In genomic region chr5:74095611-74096010, GRCm38 (mm10) we compare ENCODE assay signal across 27 mouse cellular contexts. TPM values are rescaled to one million over a fixed set of nuclear protein-coding genes. Genes with fewer than 3 reads are reported as not detected.
DNase-seq lines count a peak whose midpoint lies in the region; ATAC-seq and TF ChIP-seq lines count a peak whose summit lies in the region.
"Had no signal": no experiment of that assay in that cellular context is flagged by ENCODE, and none has a peak within 500 bp of the region (broad histone marks: within the 10 kb centered on the region; RNA-seq: fewer than 3 reads in every experiment).

No protein-coding gene starts in this region.

- H3K4me2 ChIP-seq in liver, embryonic 11.5 days = no peak overlapping the region
- H3K4me2 ChIP-seq in liver, postnatal 0 days (ENCODE audit: low read depth, low read length) = no peak overlapping the region
- H3K4me2 ChIP-seq in midbrain, embryonic 11.5 days = no peak overlapping the region
- H3K4me2 ChIP-seq in midbrain, embryonic 16.5 days (ENCODE audit: low read length) = no peak overlapping the region
- H3K4me2 ChIP-seq in liver, embryonic 13.5 days = 0 out of 2 replicates have a peak overlapping the region, but pooled peaks have one; percentile 6
- H3K4me2 ChIP-seq: heart, embryonic 15.5 days had no signal

- TF ChIP-seq CTCF in liver, postnatal 0 days (IDR thresholded peaks at IDR 0.05; ENCODE audit: low read depth) = no peak

- TF ChIP-seq EP300 in liver, postnatal 0 days (IDR thresholded peaks at IDR 0.05; ENCODE audit: low read depth) = no peak

- H3K27ac ChIP-seq in liver, embryonic 11.5 days (ENCODE audit: low read depth, low read length) = no peak overlapping the region
- no peak overlapping the region for H3K27ac ChIP-seq in liver, postnatal 0 days (ENCODE audit: low read depth)
- H3K27ac ChIP-seq in midbrain, embryonic 11.5 days (ENCODE audit: low read depth, low read length) = no peak overlapping the region
- no peak overlapping the region for H3K27ac ChIP-seq in midbrain, embryonic 16.5 days (ENCODE audit: low read length)
- no peak overlapping the region; the same call in 1 of the 2 replicates for H3K27ac ChIP-seq in ES-E14 (ENCODE audit: insufficient read depth, low read depth, low read length, poor library complexity, severe bottlenecking)
- H3K27ac ChIP-seq in liver, embryonic 13.5 days = no peak overlapping the region; the same call in 1 of the 2 replicates
- H3K27ac ChIP-seq: embryonic facial prominence, embryonic 13.5 days; heart, adult 2 months; heart, embryonic 15.5 days; hindbrain, embryonic 13.5 days; limb, embryonic 15.5 days; macrophage; midbrain, embryonic 15.5 days had no signal

- peaks cover 16% of the 10 kb centered on the region for H3K36me3 ChIP-seq in liver, embryonic 11.5 days (ENCODE audit: control insufficient read depth, insufficient read depth, low read length)
- H3K36me3 ChIP-seq in liver, postnatal 0 days (replicated peaks; ENCODE audit: insufficient read depth, low read length) = no peaks in the 10 kb centered on the region; the same call in 1 of the 2 replicates
- peaks cover 7% of the 10 kb centered on the region; the same call in 1 of the 2 replicates for H3K36me3 ChIP-seq in midbrain, embryonic 11.5 days (ENCODE audit: control insufficient read depth, insufficient read depth, low read length)
- H3K36me3 ChIP-seq in midbrain, embryonic 16.5 days (ENCODE audit: control insufficient read depth, insufficient read depth, low read length) = peaks cover 3% of the 10 kb centered on the region; the same call in 1 of the 2 replicates
- peaks cover 24% of the 10 kb centered on the region for H3K36me3 ChIP-seq in ES-E14 (ENCODE audit: control insufficient read depth, insufficient read depth, low read length, poor library complexity, severe bottlenecking)
- peaks cover 14% of the 10 kb centered on the region for H3K36me3 ChIP-seq in liver, embryonic 13.5 days

- in situ Hi-C loops in ES-E14 (cut with MboI; ENCODE audit: low sequenced_read_pairs in 2 of 2, unreplicated experiment in 2 of 2) = no loop called here

- no peaks in the 10 kb centered on the region for H3K9me3 ChIP-seq in liver, embryonic 11.5 days (ENCODE audit: control insufficient read depth, low read length)
- no peaks in the 10 kb centered on the region for H3K9me3 ChIP-seq in liver, postnatal 0 days (ENCODE audit: low read length)
- H3K9me3 ChIP-seq in midbrain, embryonic 11.5 days (ENCODE audit: control insufficient read depth, low read length) = no peaks in the 10 kb centered on the region
- no peaks in the 10 kb centered on the region for H3K9me3 ChIP-seq in midbrain, embryonic 16.5 days (replicated peaks; ENCODE audit: control insufficient read depth, low read length, poor library complexity, severe bottlenecking)
- H3K9me3 ChIP-seq in ES-E14 (ENCODE audit: control insufficient read depth, insufficient read depth, low read depth, low read length) = no peaks in the 10 kb centered on the region
- no peaks in the 10 kb centered on the region for H3K9me3 ChIP-seq in liver, embryonic 13.5 days (replicated peaks)
- H3K9me3 ChIP-seq: embryonic facial prominence, embryonic 13.5 days; heart, embryonic 15.5 days; hindbrain, embryonic 13.5 days; limb, embryonic 15.5 days; midbrain, embryonic 15.5 days; stomach, embryonic 15.5 days had no signal

- ATAC-seq in liver, embryonic 11.5 days (replicated peaks; ENCODE audit: low FRiP score) = no peak
- no peak for ATAC-seq in liver, postnatal 0 days
- no peak for ATAC-seq in midbrain, embryonic 11.5 days (ENCODE audit: low FRiP score)
- no peak for ATAC-seq in midbrain, embryonic 16.5 days
- ATAC-seq in liver, embryonic 13.5 days (ENCODE audit: low read depth) = no peak
- ATAC-seq in megakaryocyte-erythroid progenitor cell, adult 5-6 weeks (replicated peaks; ENCODE audit: low FRiP score, low TSS enrichment, poor library complexity, severe bottlenecking) = no peak
- ATAC-seq: forebrain, postnatal 0 days; intestine, embryonic 16.5 days; midbrain, embryonic 15.5 days had no signal

- WGBS in liver, embryonic 11.5 days = 75% methylated on average over 2 of the region's 2 CpGs
- WGBS in liver, postnatal 0 days (ENCODE audit: insufficient replicate concordance) = 87% methylated on average over 2 of the region's 2 CpGs
- 82% methylated on average over 2 of the region's 2 CpGs for WGBS in midbrain, embryonic 11.5 days
- 93% methylated on average over 2 of the region's 2 CpGs for WGBS in midbrain, embryonic 16.5 days
- 56% methylated on average over 2 of the region's 2 CpGs for WGBS in liver, embryonic 13.5 days (ENCODE audit: insufficient replicate concordance)

- H3K4me1 ChIP-seq in liver, embryonic 11.5 days (replicated peaks; ENCODE audit: control insufficient read depth, insufficient read depth, low read length) = peaks cover 4% of the 10 kb centered on the region; the same call in 1 of the 2 replicates
- H3K4me1 ChIP-seq in liver, postnatal 0 days (ENCODE audit: insufficient read depth) = peaks cover 6% of the 10 kb centered on the region; the same call in 1 of the 2 replicates
- peaks cover 3% of the 10 kb centered on the region; the same call in 1 of the 2 replicates for H3K4me1 ChIP-seq in midbrain, embryonic 11.5 days (ENCODE audit: control insufficient read depth, insufficient read depth, low read length)
- H3K4me1 ChIP-seq in midbrain, embryonic 16.5 days (ENCODE audit: control insufficient read depth, insufficient read depth, low read length) = peaks cover 18% of the 10 kb centered on the region
- peaks cover 0 to 1% of the 10 kb centered on the region in 2 experiments; a peak in 2 of 4 replicates for H3K4me1 ChIP-seq in ES-E14 (ENCODE audit: control insufficient read depth in 2 of 2, insufficient read depth in 2 of 2, low read length in 2 of 2, poor library complexity in 1 of 2)
- peaks cover 29% of the 10 kb centered on the region for H3K4me1 ChIP-seq in liver, embryonic 13.5 days (replicated peaks)

- 0 out of 2 replicates have a peak overlapping the region, but pooled peaks have one; percentile 96 for H3K4me3 ChIP-seq in liver, embryonic 11.5 days (ENCODE audit: low read depth, low read length)
- no peak overlapping the region for H3K4me3 ChIP-seq in liver, postnatal 0 days (ENCODE audit: low read depth, low read length)
- H3K4me3 ChIP-seq in midbrain, embryonic 11.5 days (ENCODE audit: low read depth, low read length) = no peak overlapping the region
- H3K4me3 ChIP-seq in midbrain, embryonic 16.5 days (ENCODE audit: low read depth, low read length) = no peak overlapping the region
- H3K4me3 ChIP-seq in ES-E14 (ENCODE audit: insufficient read depth in 1 of 2, low read depth in 1 of 2, low read length in 2 of 2, poor library complexity in 1 of 2, severe bottlenecking in 1 of 2) = peak overlapping the region in 1 of 2 experiments; percentile 99; a peak in 1 of 4 replicates
- H3K4me3 ChIP-seq in liver, embryonic 13.5 days (replicated peaks) = no peak overlapping the region
- H3K4me3 ChIP-seq: heart, adult 2 months; heart, embryonic 15.5 days; hindbrain, embryonic 13.5 days; limb, embryonic 15.5 days; midbrain, embryonic 15.5 days had no signal

- H3K27me3 ChIP-seq in liver, embryonic 11.5 days (replicated peaks; ENCODE audit: control insufficient read depth, insufficient read depth, low read length) = no peaks in the 10 kb centered on the region
- no peaks in the 10 kb centered on the region for H3K27me3 ChIP-seq in liver, postnatal 0 days (ENCODE audit: insufficient read depth, low read length)
- no peaks in the 10 kb centered on the region for H3K27me3 ChIP-seq in midbrain, embryonic 11.5 days (ENCODE audit: control insufficient read depth, insufficient read depth, low read length)
- no peaks in the 10 kb centered on the region for H3K27me3 ChIP-seq in midbrain, embryonic 16.5 days (ENCODE audit: control insufficient read depth, insufficient read depth, low read depth, low read length)
- no peaks in the 10 kb centered on the region for H3K27me3 ChIP-seq in liver, embryonic 13.5 days
- H3K27me3 ChIP-seq: embryonic facial prominence, embryonic 13.5 days; heart, embryonic 15.5 days; hindbrain, embryonic 13.5 days; limb, embryonic 15.5 days; midbrain, embryonic 15.5 days; stomach, embryonic 15.5 days had no signal

- no peak overlapping the region for H3K9ac ChIP-seq in liver, embryonic 11.5 days (ENCODE audit: low read depth, low read length)
- H3K9ac ChIP-seq in liver, postnatal 0 days (replicated peaks) = no peak overlapping the region
- no peak overlapping the region for H3K9ac ChIP-seq in midbrain, embryonic 11.5 days (ENCODE audit: low read length)
- no peak overlapping the region for H3K9ac ChIP-seq in midbrain, embryonic 16.5 days (ENCODE audit: low read depth, low read length)
- peak overlapping the region; percentile 100; the same call in 1 of the 2 replicates for H3K9ac ChIP-seq in ES-E14 (ENCODE audit: insufficient read depth, low read depth, low read length, poor library complexity, severe bottlenecking)
- H3K9ac ChIP-seq in liver, embryonic 13.5 days = no peak overlapping the region
- H3K9ac ChIP-seq: embryonic facial prominence, embryonic 13.5 days; forebrain, postnatal 0 days; heart, embryonic 15.5 days; hindbrain, embryonic 13.5 days; limb, embryonic 15.5 days; midbrain, embryonic 15.5 days; stomach, embryonic 15.5 days had no signal

- DNase-seq in liver, embryonic 11.5 days (ENCODE audit: low spot score) = no peak
- DNase-seq in liver, postnatal 0 days = no peak
- peak; percentile 77 for DNase-seq in midbrain, embryonic 11.5 days (ENCODE audit: low spot score, missing footprints)
- DNase-seq in ES-E14 (ENCODE audit: low read depth, low spot score) (no peak), MN1 (ENCODE audit: low spot score) (no peak)
- DNase-seq in liver, embryonic 13.5 days = no peak
- DNase-seq: adrenal gland, postnatal 25 days; cerebellum, adult 11-12 months; cerebellum, adult 9-11 months; forebrain, postnatal 0 days; heart, adult 2 months; kidney, adult 9 months; kidney, postnatal 10 days; layer of hippocampus, adult 9-11 months; lung, adult 2 months; right cerebral cortex, postnatal 25 days; thymus, postnatal 14 days had no signal

TF ChIP-seq in ES-E14, 5 proteins besides CTCF, POLR2A, EP300 and RAD21:
- TF ChIP-seq CHD2 (IDR thresholded peaks at IDR 0.05; ENCODE audit: low read depth, low read length) (peak; percentile 43; the same call in 1 of the 2 replicates), MAFK (IDR thresholded peaks at IDR 0.05; ENCODE audit: insufficient read depth, low read depth, low read length) (no peak)

RNA-seq across cellular contexts. Expression of gene Usp46, which starts 27.4 kb away (rescaled TPM):
- polyA plus RNA-seq in liver, embryonic 11.5 days (2014; fragmentation: Nextera tagmentation; extraction: Ambion mirVana) = 32.9 and 37.0 TPM in 2 replicates
- polyA plus RNA-seq in liver, postnatal 0 days (2015; fragmentation: Nextera tagmentation; extraction: Ambion mirVana) = 10.1 and 12.6 TPM in 2 replicates
- polyA plus RNA-seq in midbrain, embryonic 11.5 days (2014; fragmentation: Nextera tagmentation; extraction: Ambion mirVana) = 35.6 and 38.1 TPM in 2 replicates
- polyA plus RNA-seq in midbrain, embryonic 16.5 days (2015; fragmentation: Nextera tagmentation; extraction: Ambion mirVana) = 38.5 and 40.0 TPM in 2 replicates
- total RNA-seq in ES-E14 (2012; rRNA removed) = 10.5 and 13.8 TPM in 2 replicates
- polyA plus RNA-seq in liver, embryonic 13.5 days (2015; fragmentation: Nextera tagmentation; extraction: Ambion mirVana) = 23.4 and 30.3 TPM in 2 replicates
- 37.3 and 54.5 TPM in 2 replicates for total RNA-seq in megakaryocyte-erythroid progenitor cell, adult 5-6 weeks (2014; fragmentation: Nextera tagmentation)
- 28.0 and 41.4 TPM in 2 replicates for total RNA-seq in megakaryocyte-erythroid progenitor cell, adult 5-6 weeks (2017)
